Mouse (Mus musculus) thymus, postnatal 0 days (tissue): ENCODE data around the gene Reg4. TPM values are rescaled to one million over a fixed set of nuclear protein-coding genes. Genes with fewer than 3 reads are reported as not detected.
A peak's percentile ranks its signal among the peaks of the same experiment; 100 is the strongest.

Source experiments
- DNase-seq: peaks from one replicate; pipeline ENCODE4 v3.0.0-alpha.2; 2015; ENCODE audit warnings: low spot score
- polyA plus RNA-seq: library from polyadenylated mRNA; unstranded; fragments of >200 nt; fragmentation: Nextera tagmentation; extraction: Ambion mirVana; gene quantifications from 2 replicates; pipeline ENCODE4 v1.2.1, GENCODE M21; 2015

Gene Reg4
- 0.58 and 0.59 TPM in 2 replicates for polyA plus RNA-seq

DNA sequence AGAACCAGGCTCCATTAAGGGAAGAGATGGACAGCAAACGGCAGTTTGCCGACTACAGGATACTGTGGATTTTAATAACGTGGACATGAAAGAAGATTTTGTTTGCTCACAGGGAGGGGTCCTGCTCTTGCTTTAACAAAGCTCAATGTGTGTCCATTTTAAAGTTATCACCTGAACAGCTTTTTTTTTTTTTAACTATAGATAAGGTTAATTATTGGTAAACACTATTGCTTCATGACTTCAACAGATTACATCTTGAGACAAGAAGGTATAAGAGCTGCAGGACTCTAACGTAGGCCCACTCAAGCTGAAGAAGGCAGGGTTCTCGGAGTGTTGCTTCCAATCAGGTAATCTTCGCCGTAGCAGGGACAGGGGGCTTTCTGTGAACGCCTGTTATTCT lies at the start of gene Reg4:
TSS of gene Reg4 (plus strand) at position 301 of the 400 bp plus-strand sequence.
- DNase-seq: no peak

- no peak for DNase-seq
Measured at GRCm38 (mm10) chr3:98178340-98178739, 43.6 kb upstream of the Reg4 start.

GRCm38 (mm10) chr3:98180805-98181204 lies 41.2 kb upstream of the Reg4 start:
- peak; percentile 26 for DNase-seq

- peak; percentile 10 for DNase-seq
Measured at GRCm38 (mm10) chr3:98185163-98185714, 36.7 kb upstream of the Reg4 start.

GRCm38 (mm10) chr3:98187777-98188176 lies 34.2 kb upstream of the Reg4 start:
- DNase-seq: no peak

DNA sequence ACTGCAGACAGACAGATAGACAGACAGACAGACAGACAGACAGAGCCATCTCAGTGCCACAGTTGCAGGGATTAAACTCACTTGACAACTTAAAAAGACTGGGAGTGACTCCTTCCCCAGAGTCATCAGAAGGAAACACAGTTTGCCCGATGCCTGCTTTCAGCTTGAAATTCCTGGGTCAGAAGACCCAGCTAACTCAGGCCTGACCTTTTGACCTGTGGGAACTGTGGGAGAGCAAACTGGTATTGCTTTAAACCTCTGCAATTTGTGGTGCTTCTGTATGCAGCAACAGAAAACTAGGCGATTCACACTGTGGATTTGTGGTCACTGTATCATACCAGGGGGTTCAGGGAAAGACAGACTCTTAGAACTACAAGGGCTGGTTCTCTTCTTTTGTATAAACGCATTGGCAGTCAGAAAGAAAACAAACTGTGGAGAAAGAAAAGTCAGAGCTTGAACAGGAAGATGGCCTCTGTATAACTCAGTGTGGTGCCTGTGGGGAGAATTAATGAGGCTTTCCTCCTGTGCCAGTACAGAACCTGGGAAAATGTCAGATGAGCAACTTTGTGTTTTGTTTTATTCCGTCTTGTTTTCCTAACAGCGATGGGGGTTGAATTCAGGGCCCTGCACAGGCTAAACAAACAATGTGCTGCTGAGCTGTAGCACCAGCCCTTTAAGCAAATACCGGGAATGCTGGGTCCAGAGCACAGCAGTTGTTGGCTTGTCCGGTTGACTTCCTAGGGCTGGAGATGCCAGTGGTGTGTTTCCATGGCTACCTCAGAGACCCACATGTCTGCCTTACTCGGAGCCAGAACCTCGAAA lies 24.0 kb upstream of the Reg4 start:
- DNase-seq: no peak

GRCm38 (mm10) chr3:98199747-98200146 lies 22.2 kb upstream of the Reg4 start:
- no peak for DNase-seq

- DNase-seq: no peak
Measured at GRCm38 (mm10) chr3:98203282-98203681, 18.7 kb upstream of the Reg4 start.

GRCm38 (mm10) chr3:98206977-98207376 lies 15.0 kb upstream of the Reg4 start:
- no peak for DNase-seq

GRCm38 (mm10) chr3:98209161-98209560 lies 12.8 kb upstream of the Reg4 start:
- DNase-seq: no peak

- DNase-seq: no peak
Measured at GRCm38 (mm10) chr3:98210860-98211259, 11.1 kb upstream of the Reg4 start.

DNA sequence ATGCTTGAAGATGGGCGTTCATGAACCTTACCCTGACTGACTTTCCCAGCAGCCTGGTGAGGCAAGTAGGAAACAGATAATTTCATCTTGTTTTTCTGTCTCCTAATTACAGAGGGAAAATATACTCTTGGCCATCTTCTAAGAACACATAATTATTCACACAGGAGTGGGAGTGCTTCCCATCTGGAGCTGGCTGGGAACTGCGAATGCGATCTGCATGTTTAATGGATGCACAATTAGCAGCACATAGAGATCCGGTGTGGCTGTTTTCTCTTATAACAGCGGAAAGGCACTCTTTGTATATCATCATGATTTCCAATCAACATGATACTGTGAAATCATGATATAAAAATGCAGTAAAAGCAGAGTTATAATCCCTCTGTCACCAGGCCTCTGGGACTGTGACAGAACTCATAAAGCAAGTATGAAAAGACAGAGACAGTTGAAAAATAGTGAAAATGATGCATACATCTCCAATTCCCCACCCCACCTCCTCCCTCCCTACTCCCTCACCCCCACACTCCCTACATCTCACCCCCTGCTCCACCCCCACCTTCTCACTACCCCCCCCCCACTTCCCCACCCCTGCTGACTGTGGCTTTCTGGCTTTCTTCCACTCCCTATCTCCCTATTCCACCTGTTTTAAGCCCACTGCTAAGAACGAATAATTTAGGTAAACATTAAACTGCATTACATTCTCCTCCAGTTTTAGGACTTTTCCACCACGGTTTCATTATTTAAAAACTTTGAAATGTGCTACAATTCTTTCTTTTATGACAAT lies 10.5 kb upstream of the Reg4 start:
- DNase-seq: no peak

GRCm38 (mm10) chr3:98216296-98216695 lies 5.7 kb upstream of the Reg4 start:
- no peak for DNase-seq

GRCm38 (mm10) chr3:98223263-98223662 lies 1.3 kb downstream of the Reg4 start:
- no peak for DNase-seq

DNA sequence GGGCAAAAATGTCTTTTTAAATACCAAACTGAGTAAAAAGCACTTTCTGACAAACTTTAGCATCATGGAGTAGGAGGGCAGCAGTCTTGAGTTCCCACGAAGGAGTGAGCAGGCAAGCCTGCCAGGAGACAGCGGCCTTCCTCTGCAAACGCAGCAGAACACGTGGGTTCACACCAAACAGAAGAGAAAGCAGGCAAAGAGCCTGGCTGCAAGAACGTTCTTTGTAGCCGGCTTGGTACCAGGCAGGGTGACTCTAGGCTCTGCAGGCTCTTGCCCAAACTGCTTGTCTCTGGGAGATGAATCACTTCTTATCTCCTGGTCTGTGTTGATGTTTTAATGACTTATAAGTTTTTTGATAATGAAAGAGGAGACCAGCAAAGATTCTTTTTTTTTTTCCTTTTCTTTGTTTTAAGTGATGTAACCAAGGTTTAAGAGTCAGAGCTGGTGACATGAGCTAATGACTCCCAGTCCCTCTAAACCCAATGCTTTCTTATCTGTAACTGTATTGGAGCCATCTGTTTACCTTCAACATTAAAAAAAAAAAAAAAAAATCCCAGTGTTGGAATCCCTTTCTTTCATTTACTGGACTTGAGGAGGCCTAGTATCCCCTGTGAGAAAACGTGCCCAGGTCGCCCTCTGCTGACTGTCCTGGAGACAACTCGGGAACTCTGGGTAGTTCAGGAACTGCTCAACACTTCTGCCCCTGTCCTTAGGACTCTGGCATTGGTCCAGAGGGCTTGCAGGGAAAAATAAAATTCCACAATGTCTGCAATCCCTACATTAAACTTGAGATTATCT lies 2.0 kb downstream of the Reg4 start:
- DNase-seq: peak; percentile 20

GRCm38 (mm10) chr3:98224975-98225374 lies 3.0 kb downstream of the Reg4 start:
- no peak for DNase-seq

DNA sequence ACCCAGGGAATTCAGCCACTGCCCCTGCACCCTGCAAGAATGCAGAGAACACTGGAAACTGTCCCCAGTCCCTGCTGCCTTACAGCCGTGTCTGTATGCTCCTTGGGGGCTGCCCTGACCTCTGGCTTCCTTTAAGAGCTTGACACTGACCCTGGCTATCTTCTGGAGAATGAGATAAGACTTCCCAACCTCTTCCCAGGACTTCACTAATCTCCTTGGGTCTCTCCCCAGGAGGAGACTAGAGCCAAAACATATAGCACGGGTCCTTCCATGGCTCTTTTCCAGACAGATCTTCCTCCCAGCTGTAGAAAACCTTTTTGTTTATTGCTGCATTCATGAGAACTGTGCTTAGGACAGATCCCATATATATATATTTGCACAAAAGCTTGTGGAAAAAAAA lies 3.8 kb downstream of the Reg4 start:
- DNase-seq: no peak

- DNase-seq: peak; percentile 77
Measured at GRCm38 (mm10) chr3:98226988-98227610, 5.1 kb downstream of the Reg4 start.

GRCm38 (mm10) chr3:98227763-98228162 lies 5.8 kb downstream of the Reg4 start:
- no peak for DNase-seq

- DNase-seq: no peak
Measured at GRCm38 (mm10) chr3:98229943-98230342, 8.0 kb downstream of the Reg4 start.

GRCm38 (mm10) chr3:98233504-98233903 lies 11.5 kb downstream of the Reg4 start:
- no peak for DNase-seq
